Mouse (Mus musculus): ENCODE measurements around the gene Gm4707. TPM values are rescaled to one million over a fixed set of nuclear protein-coding genes. Genes with fewer than 3 reads are reported as not detected.
"Not testable (repeated sequence)": the region's sequence is repeated elsewhere in the genome, so short reads cannot be mapped to it uniquely, and the experiment has no call there.

The Gm4707 gene
- 2.1 and 2.4 TPM in 2 replicates for polyA plus RNA-seq (2012; rRNA removed)

DNA sequence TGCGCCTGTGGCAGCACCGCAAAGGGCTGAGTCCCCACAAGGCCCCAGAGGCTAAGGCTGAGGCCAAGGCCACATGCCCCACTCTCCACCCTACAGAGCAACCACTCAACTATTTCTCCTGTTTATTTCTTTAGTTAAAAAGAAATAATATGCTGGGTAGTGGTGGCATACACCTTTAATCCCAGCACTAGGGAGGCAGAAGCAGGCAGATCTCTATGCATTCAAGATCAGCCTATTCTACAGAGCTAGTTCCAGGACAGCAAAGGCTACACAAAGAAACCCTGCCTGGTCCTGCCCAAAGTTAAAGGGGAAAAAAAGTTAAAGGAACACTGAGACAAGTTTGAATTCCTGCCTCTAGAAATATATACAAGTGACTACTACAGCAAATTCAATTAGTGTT lies at the start of gene Gm4707:
Gm4707 (minus strand) TSS at position 101 of the 400 bp plus-strand sequence.
- no peak for DNase-seq (ENCODE audit: extremely low spot score in 1 of 2, low spot score in 1 of 2)

DNA sequence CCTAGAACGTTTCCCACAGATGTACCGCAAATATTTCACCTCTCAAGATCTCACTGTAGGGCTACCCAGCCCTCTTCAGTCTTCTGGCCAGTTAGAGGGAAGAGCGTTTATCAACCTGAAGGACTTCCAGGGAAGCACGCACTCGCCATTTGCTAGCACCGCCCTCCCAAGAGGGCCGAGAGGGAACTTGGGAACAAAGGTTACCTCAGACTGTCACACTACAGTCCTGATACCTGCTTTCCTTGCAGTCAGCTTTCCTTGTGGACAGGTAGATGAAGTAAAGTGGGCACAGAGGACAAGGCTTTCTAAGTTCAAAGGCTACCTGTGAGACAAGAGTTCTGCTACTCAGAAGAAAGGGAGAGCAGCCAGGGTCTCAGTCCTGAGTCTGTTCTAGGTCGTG lies 47.1 kb upstream of the Gm4707 start:
- no peak for DNase-seq (ENCODE audit: extremely low spot score in 1 of 2, low spot score in 1 of 2)

DNA sequence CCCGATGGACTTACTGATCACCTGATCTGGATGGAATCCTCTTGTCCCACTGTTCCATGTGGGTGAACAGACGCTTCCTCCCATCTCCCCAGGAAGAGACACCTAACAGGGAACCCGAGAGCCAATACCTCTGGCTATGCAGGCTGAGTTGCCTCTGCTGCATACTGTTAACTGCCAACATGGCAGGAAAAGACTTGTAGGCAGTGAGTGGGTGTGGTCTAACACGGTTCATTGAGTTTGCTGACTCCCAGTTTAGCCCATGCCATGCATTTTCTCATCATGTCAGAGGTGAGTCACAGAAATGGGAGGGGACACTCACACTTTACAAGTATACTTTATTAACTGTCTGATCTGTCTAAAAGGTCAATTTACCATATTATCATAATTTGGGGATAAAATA lies 36.1 kb upstream of the Gm4707 start:
- DNase-seq (ENCODE audit: extremely low spot score in 1 of 2, low spot score in 1 of 2): no peak

DNA sequence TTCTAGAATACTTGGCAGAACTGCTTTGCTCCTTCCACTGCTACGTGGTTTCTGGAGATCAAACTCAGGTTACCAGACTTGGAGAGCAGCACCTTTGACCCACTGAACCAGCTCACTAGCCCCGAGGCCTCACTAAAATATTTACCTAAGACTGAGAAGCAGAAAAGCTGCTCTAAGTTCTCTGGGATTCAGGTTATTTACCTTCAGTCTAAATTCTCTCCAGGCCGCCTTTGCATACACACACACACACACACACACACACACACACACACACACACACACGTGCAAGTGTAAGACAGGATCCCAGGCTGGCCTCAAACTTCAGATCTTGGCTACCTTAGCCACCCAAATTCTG lies 31.6 kb upstream of the Gm4707 start:
- no peak for DNase-seq (ENCODE audit: extremely low spot score in 1 of 2, low spot score in 1 of 2)

DNA sequence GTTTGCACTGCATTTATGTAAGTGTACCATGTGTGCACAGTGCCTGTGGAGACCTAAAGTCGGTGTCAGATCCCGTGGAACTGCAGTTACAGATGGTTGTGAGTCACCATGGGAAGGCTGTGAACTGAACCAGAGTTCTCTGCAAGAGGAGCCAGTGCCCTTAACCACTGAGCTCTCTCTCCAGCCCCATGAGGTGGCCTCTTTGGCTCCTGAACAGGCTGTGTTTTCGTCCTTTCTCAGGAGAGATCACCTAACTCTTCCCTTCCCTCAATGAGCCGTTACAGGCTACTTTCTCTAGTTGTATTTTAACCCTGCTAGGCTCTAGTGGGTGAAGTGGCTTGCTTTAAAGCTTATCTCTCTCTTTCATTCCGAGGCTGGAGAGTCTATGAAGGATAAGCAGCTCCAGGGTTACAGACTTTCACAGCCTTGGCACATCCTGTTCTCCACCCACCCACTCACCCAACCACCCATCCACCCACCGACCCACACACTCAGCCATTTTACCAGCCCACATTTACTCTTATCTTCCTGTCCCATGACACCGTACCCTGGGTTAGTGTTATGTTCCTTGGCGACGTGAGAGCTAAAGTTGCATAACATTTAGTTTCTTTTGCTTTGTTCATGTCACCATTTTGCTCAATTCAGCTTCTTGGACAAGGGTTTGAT lies 31.1 kb upstream of the Gm4707 start:
- no peak for DNase-seq (ENCODE audit: extremely low spot score in 1 of 2, low spot score in 1 of 2)

DNA sequence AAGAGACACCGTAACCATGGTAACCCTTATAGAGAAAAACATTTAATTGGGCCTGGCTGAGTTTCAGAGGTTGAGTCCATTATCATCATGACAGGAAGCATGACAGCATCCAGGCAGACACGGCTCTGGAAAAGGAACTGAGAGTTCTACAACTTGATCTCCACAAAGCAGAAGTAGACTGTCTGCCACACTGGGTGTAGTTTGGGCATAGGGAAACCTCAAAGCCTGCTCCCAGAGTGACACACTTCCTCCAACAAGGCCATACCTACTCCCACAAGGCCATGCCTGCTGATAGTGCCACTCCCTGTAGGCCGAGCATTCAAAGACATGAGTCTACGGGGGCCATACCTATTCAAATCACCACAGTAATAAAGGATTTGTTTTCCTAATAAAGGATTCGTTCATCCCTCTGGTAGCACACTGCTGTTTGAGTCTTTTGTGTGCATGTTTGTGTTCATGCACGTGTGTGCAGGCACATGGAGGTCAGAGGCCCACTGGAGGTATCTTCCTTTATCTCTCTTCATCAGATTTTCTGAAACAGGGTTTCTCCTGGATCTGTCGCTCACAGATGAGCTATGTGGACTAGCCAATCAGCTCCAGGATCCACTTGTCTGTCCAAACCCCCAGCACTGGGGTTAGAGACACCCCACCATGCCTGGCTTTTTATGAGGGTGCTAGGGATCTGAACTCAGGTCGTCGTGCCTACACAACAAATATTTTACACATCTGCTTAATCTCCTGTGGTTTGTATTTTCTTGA lies 30.2 kb upstream of the Gm4707 start:
- no peak for DNase-seq (ENCODE audit: extremely low spot score in 1 of 2, low spot score in 1 of 2)

DNA sequence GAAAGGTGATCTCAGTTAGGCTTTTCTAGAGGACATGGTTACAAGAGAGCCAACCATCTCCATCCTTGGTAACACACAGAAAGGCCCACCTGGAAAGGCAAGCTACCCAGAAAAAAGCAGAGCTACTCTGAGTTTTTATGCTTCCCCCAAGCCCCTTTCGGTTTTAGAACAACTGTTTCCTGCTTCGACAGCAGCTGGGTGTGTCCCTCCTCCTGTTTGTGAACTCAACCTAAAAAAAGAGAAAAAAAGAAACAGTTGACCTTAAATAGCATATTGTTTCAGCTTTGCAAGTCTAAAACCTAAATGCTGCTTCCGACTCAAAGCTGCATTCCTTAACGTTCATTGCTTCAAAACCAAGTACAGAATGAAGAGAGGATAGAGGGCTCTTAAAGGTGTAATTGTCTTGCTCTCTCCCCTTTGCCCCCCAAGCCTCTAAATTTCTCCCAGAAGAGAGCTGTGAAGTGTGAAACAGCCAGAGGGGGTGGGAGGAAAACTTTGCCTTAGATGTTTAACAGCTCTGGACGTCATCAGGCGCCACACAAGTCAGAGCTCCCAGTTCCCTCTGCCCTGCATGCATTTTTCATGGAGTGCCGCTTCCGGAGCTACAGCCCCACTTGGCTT lies 26.6 kb upstream of the Gm4707 start:
- no peak for DNase-seq (ENCODE audit: extremely low spot score in 1 of 2, low spot score in 1 of 2)

DNA sequence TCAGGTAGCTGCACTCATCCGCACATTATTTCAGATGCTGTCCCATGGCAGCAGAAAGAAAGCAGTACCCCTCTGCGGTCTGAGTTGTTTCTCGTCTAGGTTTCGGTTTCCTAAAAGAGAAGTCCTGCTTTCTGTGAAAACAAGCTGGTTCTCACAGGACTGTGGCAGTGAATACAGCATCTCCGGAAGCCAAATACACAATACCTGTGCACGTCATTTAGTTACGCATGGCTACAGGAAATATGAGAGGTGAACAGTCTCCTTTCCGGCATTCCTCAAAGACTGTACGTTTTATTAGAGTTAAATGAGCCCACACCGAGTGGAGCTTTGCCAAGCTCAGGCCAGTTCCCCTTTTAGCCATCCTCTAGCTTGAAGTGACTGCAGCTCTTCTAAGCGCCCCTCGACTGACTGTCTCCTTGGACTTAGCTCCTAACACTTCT lies 26.1 kb upstream of the Gm4707 start:
- no peak for DNase-seq (ENCODE audit: extremely low spot score in 1 of 2, low spot score in 1 of 2)

DNA sequence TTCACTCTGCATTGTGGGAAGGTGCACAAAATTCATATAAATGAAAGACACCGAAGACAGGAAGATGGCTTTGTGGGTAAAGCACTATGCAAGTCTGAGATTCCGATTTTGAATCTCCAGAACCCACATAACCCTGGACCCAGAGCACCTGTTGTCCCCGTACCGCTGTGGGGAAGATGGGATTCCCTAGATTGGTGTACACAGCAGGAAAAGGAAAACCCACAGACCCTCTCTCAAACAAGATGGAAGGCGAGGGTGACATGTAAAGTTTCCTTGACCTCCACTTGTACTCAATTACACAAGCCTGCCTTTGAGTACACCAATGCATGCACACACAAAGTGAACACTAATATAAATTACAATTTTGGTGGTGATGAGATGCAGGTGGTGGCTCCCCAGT lies 25.0 kb upstream of the Gm4707 start:
- no peak for DNase-seq (ENCODE audit: extremely low spot score in 1 of 2, low spot score in 1 of 2)

DNA sequence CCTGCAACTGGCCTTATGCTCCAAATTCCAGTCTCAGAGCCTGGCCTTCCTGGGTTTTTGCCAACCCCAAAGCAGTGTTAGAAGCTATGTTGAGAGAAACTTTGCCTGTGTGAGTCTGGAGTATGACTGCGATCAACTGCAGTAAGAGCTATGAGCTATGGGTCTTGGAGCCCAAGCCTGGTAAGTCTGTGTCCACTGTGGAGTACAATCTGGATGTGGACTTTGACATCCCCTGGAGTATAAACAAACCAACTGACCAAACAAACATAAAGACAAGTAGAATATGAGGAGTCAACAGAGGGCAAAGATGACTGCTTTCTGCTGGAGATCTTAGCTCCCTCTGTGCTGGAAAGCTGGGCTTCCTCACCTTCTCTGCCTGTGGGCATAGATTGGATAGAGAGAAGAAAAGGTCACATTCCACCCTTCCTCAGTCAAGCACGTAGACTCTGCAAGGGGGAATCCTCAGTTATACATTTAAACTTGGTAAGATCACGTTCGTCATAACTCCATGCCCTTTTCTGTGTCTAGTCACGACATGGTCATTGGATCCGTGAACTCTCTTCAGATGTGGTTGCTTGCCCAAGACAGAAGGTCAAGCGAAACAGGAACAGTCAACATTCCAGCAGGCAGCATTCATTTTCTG lies 23.8 kb upstream of the Gm4707 start:
- DNase-seq (ENCODE audit: extremely low spot score in 1 of 2, low spot score in 1 of 2): no peak

DNA sequence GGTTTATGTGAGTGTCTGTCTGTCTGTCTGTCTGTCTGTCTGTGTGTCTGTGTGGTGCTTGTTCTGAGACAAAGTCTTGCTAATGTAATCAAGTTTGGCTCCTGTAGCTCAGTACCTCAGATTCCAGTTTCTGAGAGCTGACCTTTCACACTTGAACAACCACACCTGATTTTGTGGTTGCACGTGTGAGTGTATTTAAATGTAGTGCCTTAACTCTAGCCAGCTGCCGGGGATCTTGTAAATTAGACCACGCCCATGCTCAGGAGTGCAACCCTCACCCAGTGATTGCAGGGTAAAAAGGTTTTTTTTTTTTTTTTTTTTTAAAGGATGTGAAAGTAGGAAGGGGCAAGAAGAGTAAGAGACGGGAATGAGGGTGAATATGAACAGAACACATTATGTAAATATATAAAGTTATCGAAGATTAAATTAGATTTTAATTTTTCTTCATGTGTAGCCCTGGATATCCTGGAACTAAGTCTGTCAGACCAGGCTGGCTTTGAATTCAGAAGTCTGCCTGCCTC lies 19.7 kb upstream of the Gm4707 start:
- no peak for DNase-seq (ENCODE audit: extremely low spot score in 1 of 2, low spot score in 1 of 2)

DNA sequence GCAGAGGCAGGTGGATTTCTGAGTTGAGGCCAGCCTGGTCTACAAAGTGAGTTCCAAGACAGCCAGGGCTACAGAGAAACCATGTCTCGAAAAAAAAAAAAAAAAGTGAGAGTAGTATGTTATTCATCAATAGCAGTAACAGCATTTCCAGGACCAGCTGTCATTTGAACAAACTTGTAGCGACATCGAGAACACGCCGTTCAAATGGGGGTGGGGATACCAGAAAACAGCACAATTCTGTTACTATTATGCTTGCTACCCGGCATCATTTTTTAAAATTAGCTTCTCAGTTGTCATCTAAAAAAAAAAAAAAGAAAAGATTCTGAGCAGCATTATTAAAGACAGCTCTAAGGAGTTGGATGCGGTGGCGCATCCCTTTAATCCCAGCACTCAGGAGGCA lies 17.8 kb upstream of the Gm4707 start:
- DNase-seq (ENCODE audit: extremely low spot score in 1 of 2, low spot score in 1 of 2): no peak

DNA sequence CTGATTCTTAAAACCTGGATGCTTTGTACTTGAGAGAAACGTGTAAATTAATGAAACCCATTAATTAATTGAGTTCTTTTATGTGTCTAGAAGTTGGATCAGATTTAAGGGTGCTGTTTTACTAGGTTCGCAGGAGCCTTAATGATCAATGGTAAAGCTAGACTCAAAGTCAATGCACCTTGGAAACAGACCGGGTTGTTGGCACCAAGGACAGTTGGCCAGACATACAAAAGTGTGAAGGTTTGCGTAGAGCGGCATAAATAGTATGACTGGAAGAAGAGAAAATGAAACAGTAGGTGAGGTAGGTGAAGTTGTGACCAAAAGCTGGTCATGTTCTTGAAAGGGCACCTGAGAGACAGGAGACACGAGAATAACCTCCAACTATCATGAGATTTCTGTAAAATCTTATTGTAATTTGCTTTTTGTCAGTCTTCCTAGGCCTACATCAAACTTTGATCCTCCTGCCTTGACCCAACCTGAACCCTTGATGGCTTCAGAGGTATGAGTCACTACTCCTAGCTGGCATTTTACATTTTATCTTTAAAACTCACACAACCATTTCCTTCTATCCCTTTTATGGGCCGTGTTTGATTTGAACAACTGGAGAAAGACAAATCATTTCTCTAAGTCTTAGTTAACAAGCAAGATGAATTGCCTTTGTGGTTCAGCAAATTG lies 16.8 kb upstream of the Gm4707 start:
- DNase-seq (ENCODE audit: extremely low spot score in 1 of 2, low spot score in 1 of 2): no peak

DNA sequence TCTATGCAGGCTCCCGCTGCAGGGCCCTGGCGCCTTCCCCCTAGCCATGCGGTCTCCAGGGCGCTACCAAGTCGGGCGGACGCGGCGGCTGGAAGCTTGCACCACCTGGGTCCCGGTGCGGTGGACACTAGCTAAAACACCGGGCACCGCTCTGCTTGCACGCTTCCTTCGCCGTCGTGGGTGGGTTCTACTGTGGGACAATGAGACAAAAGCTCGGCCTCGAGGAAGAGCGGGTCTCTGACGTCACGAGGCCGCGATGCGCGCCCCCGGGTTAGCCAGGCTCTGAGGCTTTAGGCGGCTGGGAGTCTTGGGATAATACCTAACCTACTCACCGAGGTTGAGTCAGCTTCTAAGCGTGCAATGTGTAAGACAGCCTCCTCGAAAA lies 16.0 kb upstream of the Gm4707 start:
- peak; percentile 48 to 77 for DNase-seq (ENCODE audit: extremely low spot score in 1 of 2, low spot score in 1 of 2)

DNA sequence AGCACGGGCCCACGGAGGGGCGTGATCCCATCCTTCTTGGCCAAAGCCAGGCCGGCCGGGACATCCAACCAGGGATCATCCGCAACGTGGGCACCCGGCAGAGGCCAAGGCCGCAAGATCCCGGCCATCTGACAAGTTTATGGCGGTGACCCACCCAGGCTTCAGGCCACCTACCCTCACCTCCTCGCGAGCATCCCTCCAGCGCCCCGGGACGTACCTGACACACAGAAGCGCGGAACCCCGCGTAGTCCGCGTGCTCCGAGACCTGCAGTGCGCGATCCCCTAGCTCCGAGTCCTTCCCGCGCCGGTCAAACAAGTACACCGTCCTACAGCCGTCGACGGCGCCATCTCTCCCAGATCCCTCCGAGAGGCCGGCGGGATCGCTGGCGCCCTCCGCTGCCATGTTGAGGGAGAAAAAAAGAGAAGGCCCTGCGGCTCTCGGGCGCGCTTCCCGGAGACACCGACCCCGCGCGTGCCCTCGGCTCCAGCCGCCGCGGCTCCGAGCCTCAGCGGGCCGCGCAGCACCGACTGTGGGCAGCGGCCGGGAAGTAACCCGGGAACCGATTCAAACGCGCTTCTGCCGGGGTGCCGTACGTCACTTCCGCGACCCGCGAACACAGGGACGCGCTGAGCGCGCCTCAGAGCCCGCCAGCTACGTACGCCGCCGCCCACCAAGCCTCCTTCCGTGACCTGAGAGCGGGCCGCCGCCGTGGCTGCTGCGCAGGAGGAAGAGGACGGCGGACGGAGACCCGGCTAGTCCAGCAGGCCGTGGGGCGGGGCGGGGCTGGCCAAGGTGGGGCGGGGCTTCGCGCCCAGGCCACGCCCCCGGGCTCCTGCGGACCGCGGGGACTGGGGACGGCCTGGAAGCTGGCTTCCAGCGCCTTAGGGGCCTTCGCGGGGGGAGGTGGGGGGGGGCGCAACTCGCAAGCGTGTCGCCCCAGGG lies 15.3 kb upstream of the Gm4707 start, which contains the start of gene Smchd1:
Smchd1 (minus strand) TSS at position 582 of the 943 bp plus-strand sequence.
- DNase-seq (ENCODE audit: extremely low spot score in 1 of 2, low spot score in 1 of 2): peak; percentile 89 to 94

DNA sequence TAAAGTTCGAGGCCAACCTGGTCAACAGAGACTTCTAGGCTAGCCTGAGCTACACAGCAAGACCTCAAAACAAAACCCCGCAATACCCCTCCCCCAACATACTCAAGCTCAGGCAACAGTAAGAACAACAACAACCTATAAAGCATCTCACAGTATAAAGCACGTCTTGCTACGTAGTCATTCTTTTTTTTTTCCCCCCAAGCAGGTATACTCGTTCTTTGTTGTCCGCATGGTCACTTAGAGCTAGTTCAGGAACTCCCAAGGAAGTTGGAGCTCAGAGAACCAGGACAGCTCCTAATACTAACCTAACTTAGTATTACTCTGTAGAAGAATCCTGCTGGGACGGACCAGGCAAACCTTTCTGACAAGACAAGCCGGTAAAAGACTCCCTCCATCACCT lies 14.4 kb upstream of the Gm4707 start:
- no peak for DNase-seq (ENCODE audit: extremely low spot score in 1 of 2, low spot score in 1 of 2)

DNA sequence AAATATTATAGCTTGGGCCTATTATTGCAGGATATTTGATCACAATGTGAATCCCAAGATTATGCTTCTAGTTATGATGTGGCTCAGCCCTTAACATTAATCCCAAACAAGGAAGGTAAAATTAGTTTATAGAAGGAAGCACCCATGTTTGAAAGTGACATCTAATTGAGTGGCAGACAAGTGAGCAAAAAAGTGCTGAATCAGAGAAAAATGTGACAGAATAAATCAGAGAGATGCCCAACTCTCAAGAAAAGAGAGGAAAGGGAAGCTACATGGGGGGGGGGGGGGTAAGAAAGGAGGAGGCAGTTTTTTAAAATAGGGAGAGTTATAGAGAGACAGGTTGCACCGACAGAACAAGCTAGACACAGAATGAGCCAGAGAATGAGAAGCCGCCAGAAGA lies 11.5 kb upstream of the Gm4707 start:
- DNase-seq (ENCODE audit: extremely low spot score in 1 of 2, low spot score in 1 of 2): no peak

DNA sequence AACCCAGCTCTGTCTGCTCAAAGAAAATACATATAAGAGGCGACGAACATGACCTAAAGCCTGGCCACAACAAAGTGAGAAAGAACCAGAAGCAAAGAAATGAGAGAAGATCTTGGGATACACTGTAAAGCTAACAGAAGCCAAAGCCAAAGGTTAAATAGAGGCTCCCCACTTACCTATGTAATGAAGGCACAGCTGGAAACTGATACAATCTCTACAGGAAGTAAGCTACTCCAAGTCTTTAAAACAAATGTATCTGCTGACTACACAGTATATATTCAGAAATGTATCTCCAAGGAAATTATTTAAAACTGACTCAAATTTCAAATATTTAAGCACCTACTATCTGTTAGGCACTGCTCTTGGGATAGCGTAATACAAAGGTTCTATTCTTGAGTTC lies 594 bp upstream of the Gm4707 start:
- no peak for DNase-seq (ENCODE audit: extremely low spot score in 1 of 2, low spot score in 1 of 2)

DNA sequence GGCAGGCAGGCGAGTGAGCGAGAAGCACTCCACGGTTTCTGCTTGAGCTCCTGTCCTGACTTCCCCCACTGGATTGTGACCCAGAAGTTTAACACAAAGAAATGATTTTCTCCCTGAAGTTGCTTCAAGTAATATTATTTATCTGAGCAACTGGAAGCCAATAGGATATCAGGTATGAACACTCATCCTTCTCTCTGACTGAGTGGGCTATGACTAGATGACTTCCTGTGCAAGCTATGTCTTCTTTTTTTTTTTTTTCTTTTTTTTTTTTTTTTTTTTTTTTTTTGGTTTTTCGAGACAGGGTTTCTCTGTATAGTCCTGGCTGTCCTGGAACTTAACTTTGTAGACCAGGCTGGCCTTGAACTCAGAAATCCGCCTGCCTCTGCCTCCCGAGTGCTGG lies 2.4 kb downstream of the Gm4707 start:
- DNase-seq (ENCODE audit: extremely low spot score in 1 of 2, low spot score in 1 of 2): not testable (repeated sequence)

All from frontal cortex, adult 2 months (tissue).